Mouse (Mus musculus): Measurements from ENCODE around the gene AW011738.

Gene AW011738

DNA sequence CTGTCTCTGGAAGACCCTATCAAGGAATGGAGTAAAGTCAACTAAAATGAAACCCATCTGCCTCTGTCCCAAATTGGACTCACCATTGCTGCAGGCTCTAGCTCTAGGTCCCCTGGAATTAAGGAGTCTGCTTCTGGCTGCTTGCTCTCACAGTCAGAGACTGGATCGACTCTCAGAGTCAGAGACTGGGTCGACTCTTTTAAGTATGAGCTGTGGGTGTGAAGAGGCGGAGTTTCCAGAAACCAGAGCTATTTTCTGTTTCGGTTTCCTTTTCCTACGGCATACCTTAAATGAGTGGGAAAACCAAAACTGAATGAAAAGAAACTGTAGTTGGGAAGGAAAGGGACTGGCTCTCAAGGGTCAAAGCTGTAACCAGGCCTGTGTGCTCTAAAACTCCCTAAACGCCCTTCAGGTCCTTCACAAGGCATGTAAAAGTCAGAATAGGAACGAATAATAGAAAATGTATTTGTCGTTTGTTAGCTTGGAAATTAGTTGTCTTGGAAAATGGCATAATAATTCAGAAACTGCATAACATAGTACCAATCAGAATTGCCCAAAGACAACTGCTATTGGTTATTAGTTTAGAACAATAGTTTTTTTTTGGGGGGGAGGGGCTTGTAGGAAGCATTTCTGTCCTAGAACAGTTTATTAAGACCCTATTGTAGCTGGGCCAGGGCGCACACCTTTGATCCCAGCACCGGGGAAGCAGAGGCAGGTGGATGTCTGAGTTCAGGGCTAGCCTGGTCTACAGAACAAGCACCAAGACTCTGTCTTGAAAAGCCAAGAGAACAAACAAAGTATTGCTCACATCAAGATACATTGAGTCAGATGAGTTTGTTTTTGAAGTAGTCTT lies 2.3 kb upstream of the AW011738 start, which contains the start of gene Isg15:
Isg15 (minus strand) TSS at position 196 of the 853 bp plus-strand sequence.
- no peak for DNase-seq

DNA sequence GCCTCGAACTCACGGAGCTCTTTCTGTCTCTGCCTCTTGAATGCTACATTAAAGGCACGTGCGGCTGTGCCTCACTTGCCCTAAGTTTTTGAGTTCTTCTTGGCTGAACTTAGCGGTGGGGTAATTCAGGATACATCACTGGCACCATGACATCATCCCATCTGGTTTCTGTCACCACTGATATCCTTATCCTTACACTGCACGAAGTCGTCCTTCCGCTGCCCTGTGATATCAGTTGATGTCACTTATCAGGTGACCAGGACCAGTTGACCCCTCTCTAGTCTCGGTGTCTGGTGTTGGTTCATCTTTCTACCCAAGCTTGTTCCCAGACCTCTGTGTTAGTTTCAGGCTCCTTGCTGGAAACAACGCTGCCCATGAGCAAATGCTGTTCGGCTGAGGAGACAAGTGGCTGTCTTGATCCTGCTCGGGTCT lies 626 bp upstream of the AW011738 start:
- DNase-seq = no peak

DNA sequence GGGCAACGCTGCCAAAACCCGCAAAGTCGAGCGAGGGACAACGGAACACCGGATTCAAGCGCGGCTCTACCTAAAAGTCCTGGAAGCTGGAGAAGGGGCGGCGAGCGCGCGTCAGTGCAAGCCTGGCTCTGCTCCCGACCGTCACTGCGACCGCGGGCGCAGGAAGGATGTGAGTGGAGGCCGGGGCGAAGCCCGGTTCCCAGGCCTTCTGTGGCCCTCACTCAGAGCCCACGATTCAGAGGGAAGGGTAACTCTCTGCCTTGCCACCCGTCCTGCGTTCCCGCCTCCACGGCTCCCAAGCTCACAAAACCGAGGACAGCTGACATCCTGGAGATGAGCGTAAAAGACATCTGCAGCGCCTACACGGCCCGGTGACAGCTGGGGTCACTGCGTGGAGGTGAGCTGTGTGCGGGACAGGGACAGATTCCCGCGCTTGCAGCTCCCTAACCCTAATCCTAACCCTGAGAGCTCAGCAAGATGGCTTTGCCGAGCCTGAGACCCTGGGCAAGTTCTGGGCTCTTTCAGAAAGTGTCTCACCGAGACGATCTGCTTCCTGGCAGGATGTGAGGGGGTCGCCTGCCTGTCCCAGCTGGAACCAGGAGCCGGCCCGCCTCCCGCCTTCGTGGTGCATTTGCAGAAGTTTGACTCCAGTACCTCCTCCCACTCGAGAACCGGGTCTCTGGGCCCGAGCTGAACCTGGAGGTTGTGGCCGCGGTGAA lies 468 bp downstream of the AW011738 start:
- no peak for DNase-seq

DNA sequence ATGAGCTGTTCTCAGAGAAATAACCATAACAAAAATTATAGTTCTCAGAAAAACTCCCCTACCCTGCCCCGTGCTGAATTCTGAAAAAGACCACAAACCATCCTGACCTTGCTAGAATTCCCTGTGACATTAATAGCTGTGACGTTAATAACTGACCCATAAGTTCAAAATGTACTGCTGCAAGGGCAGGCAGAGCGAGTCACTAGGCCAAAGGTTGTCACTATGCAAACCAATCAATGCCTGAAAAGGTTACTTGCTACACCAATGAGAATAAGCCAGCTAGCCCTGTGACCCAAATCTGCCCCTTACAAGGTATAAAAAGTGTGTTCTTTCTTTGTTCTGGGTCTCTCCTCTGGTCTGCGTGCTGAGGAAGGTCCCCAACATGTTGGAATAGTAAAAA lies 5.8 kb downstream of the AW011738 start:
- DNase-seq = no peak

DNA sequence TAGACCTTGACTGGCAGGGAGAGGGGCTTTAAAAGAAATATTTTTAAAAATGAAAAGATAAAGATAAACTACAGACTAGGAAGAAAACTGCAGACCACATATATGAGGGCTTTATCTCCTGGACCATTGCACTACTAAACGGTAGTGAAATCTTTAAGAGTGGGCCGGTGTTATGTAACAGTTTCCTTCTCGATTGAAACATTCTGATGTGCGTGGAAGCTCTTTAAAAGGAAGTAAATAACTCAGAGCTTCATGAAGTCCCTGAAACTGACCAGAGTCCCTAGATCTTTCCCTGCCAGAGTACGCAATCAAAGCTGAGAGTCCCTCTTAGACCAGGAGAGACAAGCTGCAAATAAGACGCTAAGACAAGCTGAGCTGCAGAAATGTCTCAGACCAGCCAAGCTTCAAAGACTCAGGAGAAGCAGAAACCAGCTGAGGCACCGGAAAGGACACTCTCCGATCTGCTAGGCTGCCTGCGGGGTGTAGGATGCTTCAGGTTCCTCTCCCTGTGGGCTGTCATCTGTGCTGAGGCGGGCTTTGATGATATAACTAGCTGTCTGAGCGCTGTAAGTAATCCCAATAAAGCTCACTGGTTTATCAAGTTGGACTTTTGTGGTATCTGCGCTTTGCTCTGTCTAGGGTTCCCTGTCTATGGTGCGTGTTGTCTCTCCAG lies 7.0 kb downstream of the AW011738 start:
- DNase-seq = no peak

DNA sequence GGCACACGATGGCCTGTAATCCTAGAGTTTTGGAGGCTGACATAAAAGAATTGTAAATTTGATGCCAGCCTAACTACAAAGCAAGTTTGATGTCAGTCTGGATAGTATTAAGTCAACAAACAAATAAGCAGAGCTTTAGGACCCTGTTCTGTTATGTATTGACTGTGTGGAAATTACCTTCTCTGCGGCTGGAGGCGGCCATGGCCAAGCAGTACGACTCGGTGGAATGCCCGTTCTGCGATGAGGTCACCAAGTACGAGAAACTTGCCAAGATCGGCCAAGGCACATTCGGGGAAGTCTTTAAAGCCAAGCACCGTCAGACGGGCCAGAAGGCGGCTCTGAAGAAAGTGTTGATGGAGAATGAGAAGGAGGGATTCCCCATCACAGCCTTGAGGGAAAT lies 10.0 kb downstream of the AW011738 start:
- DNase-seq = no peak

DNA sequence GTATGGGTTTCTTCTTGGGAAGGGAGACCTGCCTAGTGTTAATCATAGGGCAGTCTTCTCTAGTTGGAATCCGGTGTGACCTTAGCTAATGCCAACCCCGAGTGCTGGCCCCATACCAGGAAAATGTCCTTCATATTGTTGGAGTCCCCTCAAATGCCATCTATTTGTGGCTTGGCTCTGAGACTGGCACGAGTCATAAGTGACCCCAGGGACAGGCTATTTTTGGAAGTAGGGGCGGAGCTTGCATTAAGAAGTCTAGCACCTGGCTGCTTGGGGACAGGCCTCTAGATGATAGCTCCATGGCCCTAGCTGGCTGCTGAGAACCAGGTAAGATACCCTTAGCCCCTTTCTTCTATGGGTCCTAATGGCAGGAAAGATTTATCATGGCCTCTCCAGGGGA lies 12.5 kb downstream of the AW011738 start, which contains the start of gene Perm1:
Perm1 (plus strand) TSS at position 220 of the 400 bp plus-strand sequence.
- peak; percentile 22 for DNase-seq

DNA sequence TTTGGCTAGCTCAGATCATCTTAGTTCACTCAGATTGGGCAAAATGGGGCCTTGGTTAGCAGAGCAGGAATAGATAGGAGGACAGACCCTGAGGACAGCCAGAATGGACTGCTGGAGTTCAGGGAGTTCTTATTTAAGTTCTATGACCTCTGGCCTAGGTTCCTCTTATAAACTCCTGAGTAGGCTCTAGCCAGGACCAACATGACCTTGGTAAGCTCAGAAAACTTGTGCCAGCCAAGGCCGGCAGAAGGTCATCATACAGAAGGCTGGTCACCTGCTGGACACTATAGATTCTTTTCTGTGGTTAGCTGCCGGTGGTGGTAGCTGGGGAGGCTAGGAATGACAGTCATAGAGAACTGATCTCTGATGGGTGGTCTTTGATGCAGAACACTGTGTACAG lies 13.1 kb downstream of the AW011738 start:
- no peak for DNase-seq

DNA sequence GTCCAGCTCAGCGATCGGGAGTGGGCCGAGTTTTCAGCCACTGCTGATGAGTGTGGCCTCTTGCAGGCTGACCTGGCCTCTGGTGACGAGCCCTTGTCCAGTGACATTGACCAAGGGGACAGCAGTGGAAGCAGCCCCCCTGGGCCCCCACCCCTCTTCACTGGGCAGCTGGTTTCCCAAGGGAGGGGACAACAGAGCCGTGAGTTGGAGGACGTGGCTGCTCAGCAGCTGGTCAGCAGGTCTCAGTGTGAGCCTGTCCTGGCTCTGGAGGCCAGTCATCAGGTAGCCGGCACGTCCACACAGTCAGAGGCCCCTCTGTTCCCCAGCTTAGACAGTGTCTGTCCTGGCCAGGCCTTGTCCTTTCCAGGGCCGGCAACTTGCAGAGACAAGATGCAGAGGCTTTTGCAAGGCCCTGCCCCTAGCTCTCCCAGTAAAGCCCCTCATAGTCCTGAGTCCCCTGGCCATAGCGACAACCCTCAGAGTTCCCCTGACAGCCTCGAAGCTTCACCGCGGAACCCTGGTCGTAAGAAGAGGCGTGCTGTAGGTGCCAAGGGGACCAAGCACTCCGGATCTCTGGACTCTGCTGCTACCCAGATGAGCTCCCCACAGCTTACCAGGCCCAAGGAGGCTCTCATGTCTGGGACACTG lies 14.0 kb downstream of the AW011738 start:
- DNase-seq = no peak

DNA sequence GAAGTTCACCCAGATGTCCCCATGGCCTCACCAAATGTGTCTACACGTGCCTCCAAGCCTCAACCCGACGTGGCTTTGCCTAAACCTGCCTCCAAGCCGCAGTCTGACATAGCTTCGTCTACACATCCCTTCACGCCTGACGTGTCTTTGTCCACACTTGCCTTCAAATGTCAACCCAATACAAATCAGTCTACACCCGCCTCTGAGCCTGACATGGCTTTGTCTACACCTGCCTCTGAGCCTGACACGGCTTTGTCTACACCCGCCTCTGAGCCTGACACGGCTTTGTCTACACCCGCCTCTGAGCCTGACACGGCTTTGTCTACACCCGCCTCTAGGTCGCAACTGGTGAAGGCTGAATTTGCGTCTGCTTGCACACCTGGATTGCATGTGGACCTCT lies 14.7 kb downstream of the AW011738 start:
- DNase-seq = no peak

DNA sequence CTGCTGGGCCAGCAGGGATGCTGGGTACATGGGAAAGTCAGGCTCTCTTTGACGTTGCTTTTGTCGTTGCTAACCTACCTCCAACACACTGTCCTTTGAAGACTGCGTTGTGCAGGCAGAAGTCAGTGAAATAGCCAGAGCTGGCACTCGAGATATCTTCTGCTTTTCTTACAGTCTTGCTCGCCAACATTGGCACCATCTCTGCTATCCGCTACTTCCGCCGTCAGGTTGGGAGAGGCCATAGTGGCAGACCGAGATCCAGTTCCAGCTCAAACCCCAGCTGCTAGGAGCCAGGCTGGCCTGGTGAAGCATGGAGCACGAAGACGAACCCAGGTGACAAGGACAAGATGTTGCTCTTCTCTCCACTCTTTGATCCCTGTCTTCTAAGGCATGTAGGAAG lies 16.8 kb downstream of the AW011738 start:
- DNase-seq = no peak

DNA sequence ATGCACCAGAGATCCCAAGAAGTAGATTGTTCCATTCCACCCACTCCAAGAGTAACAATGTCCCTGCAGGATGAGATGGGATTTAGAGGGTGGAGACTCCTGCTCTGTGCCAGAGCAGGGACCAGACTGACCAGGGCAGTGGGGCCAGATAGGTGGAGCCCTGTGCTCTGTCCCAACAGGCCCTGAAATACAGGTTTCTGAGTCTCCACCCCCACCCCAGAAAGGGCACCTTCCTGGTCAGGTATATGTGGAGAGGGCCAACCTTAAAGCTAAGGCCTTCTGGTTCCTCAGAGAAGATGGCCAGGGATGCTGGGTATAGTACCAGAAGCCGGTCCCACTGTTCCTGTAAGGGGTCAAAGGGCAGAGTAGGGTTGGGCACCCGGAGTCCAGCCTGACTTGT lies 21.2 kb downstream of the AW011738 start:
- DNase-seq = no peak

DNA sequence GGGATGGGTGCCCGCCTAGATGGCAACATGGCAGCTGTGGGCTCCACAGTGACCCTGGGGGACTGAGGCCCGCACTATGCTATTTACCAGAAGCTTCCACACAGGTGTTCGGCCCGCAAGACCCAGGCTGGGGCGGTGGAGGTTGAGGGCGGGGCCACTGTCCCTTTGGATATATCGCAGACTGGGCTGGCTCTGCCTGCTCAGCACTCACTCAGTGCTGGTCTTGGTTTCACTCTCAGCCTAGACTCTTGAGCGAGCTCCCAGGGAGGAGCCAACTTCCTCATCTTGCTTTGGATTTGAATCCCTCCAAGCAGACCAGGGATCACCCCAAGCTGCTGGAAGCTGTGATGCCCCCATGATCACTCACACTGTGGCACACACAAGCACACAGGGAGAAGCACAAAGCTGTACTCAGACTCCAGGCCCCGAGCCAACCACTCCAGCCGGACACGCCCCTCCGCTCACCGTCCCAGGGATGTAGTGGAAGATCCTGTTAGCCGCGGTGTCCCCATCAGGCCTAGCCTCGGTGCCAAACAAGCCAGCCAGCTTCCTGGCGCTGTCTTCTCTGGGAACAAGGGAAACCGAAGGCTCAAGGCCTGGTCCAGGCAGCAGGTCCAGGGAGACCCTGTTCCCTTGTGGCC lies 24.8 kb downstream of the AW011738 start:
- no peak for DNase-seq

DNA sequence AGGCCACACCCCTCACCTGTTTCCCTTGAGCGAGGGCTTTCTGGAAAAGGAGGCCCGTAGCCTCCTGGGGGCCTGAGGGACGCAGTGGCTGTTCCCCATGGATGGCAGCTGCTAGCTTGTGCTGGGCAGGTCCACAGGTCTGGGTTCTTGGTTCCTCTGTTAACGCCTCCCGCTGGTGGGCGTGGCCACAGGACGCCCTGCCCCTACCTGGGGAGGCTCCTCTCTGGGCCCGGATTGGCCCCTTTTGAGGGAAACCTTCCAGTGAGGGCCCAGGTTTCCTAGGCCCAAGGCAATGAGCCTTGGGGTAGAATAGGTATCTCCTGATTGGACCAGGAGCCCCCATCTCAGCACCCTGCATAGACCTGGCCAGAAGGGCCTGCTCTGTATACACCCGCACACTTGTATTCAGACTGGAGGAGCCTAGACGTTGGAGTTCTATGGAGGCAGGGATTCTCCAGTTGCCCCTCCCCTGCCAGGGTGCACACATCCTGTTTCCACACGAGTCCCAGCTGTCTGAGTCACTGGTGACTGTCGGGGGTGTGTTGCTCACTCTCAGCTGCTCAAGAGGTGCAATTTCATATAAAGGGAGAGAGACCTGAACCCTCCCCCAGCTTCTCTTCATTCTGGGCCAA lies 25.4 kb downstream of the AW011738 start:
- no peak for DNase-seq

DNA sequence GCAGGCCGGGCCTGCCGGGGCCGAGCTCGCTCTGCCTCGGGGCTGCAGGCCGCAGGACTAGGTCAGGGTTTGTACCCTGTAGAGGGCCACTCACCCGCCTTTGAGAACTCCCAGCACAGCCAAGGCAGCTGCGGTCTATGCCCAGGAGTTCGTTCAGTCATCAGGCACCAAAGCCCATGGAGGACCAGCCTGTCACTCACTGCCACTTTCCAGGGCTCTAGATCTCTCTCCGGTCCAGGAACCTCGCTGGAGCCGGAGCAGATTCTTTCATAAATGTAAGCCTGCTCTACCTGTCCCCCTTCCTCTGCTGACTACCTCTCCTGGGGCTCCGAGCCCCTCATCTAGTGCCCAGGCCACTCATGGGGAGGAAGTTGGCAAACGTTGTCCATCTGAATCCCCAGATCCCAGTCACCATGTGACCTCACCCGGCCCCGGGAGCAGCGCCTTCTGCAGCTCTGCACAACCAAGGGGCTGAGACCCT lies 31.0 kb downstream of the AW011738 start:
- no peak for DNase-seq

DNA sequence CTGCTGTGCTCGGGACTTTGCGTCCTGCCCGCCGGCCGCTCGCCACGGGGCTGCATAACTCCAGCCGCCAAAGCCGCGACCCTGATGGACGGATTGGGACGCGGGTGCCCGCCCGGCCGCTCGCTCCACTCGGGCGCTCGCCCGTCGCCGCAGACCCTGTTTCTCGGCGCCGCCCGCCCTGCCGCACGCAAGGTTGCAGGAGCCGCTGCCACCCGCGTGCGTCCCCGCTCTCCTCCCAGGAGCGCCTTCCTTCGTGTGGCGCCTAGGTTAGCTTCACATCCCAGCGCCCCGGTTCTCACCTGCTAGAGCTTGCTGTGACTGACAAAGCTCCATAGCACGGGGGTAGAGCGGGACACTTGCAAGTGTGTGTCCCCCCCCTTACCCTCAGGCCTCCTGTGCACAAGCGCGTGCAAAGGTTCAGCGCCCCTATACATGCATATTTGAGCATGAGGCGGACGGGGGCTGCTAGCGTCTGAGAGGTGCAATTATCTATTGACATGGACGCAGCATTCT lies 31.7 kb downstream of the AW011738 start, which contains the start of gene Plekhn1:
Plekhn1 (minus strand) TSS at position 157 of the 513 bp plus-strand sequence.
- peak; percentile 78 for DNase-seq

DNA sequence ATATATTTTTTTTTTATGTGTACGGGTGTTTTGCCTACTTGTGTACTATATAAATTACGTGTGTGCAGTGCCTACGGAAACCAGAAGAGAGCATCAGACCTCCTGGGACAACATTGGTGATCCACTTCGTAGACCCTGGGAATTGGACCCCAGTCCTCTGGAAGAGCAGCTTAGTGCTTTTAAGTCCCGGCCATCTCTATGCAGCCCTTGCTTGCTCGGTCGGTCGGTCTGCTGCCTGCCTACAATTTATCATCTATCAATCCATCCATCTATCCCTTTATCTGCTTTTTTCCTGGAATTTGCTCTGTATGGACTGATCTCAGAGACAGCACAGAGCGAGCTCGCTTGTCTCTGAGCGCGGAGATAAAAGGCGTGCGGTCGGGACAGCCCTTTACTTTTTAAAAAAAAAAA lies 32.3 kb downstream of the AW011738 start:
- no peak for DNase-seq

DNA sequence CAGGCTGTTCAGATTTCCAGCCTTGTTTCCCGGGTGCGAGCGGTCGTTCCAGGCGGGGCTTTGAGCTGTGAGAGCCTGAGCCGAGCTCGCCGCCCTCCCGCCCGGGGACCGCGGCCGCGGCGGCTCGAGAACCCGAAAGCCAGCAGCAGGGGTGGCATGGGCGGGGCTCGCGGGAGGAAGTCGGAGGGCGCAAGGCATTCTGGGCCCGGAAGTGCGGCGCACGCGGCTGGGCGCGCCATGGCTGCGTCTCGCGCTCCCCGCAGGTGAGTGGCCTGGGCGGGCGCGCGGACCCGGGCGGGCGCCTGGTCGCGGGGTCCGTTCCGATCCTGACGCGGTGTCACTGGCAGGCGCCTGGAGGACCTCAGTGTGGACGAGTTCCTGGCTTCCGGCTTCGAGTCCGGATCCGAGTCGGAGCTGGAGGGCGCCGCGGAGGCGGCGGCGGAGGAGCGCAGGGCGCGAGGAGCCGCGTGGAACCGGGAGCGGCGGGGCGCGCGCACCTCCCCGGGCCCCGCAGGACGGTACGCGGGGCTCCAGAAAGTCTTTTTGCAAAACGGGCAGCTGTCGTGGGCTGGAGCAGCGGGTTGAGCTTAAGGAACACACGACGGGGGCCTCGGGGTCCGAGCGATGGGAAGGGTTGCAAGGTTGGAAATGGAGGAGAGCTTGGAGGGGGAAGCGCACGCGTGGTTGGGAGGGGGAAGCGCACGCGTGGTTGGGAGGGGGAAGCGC lies 32.9 kb downstream of the AW011738 start, which contains the start of gene Noc2l:
Noc2l (plus strand) TSS at position 203 of the 726 bp plus-strand sequence.
- DNase-seq = peak; percentile 83

DNA sequence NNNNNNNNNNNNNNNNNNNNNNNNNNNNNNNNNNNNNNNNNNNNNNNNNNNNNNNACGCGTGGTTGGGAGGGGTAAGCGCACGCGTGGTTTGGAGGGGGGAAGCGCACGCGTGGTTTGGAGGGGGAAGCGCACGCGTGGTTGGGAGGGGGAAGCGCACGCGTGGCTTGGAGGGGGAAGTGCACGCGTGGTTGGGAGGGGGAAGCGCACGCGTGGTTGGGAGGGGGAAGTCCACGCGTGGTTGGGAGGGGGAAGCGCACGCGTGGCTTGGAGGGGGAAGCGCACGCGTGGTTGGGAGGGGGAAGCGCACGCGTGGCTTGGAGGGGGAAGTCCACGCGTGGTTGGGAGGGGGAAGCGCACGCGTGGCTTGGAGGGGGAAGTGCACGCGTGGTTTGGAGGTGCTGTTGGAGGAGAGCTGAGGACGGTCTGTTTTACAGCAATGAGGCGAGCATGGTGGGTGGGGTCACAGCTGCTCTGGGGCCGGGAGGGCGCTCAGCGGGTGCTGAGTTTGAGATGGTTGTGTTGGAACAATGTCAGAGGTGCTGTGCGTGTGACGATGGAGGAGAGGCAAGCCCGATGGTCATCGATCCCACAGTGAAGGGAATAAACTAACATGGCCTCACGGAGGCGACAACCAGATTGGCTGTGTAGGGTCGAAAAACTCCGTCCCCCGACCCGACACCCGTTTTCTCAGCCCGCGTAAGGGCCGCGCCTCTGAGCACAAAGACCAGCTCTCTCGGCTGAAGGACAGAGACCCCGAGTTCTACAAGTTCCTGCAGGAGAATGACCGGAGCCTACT lies 33.7 kb downstream of the AW011738 start:
- peak; percentile 59 for DNase-seq

DNA sequence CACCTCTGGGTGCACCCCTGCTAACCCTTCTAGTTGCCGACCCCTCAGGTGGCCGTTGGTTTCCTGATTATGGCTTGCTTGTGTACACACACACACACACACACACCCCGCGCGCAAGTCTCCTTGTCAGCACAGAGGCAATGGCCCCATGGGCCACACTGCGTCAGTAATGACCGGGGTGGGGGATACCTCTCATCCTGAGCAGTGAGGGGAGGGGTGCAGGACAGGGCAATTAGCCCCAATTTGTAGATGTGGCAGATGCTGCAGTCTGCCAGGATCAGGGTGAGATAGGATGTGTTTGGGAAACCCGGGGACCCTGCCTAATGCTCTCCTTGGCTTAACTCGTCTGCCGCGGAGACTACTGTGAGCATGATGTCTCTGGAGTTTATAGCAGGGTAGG lies 46.5 kb downstream of the AW011738 start:
- DNase-seq = no peak
